Comparison of ENCODE assay signal across 36 mouse cellular contexts in genomic region chr7:127065538-127065937, GRCm38 (mm10). TPM values are rescaled to one million over a fixed set of nuclear protein-coding genes. Genes with fewer than 3 reads are reported as not detected.
A peak's percentile ranks its signal among the peaks of the same experiment; 100 is the strongest.
DNase-seq lines count a peak whose midpoint lies in the region; ATAC-seq and TF ChIP-seq lines count a peak whose summit lies in the region.
"Had no signal": no experiment of that assay in that cellular context is flagged by ENCODE, and none has a peak within 500 bp of the region (broad histone marks: within the 10 kb centered on the region; RNA-seq: fewer than 3 reads in every experiment).

No protein-coding gene starts in this region.

- H3K4me3 ChIP-seq in liver, embryonic 14.5 days (ENCODE audit: insufficient read depth in 1 of 2, low read depth in 2 of 2, low read length in 2 of 2) = no peak overlapping the region
- no peak overlapping the region for H3K4me3 ChIP-seq in liver, embryonic 11.5 days (ENCODE audit: low read depth, low read length)
- H3K4me3 ChIP-seq in G1E (ENCODE audit: low read depth, low read length) = no peak overlapping the region
- H3K4me3 ChIP-seq: embryonic facial prominence, embryonic 10.5 days; embryonic facial prominence, embryonic 15.5 days; heart, adult 2 months; heart, embryonic 12.5 days; layer of hippocampus, adult 2 months; limb, embryonic 13.5 days had no signal

- H3K4me1 ChIP-seq in liver, embryonic 14.5 days (replicated peaks; ENCODE audit: control insufficient read depth in 2 of 2, insufficient read depth in 2 of 2, low read length in 1 of 2) = no peaks in the 10 kb centered on the region
- H3K4me1 ChIP-seq in liver, embryonic 11.5 days (replicated peaks; ENCODE audit: control insufficient read depth, insufficient read depth, low read length) = no peaks in the 10 kb centered on the region
- peaks cover 4% of the 10 kb centered on the region; the same call in 1 of the 2 replicates for H3K4me1 ChIP-seq in G1E (ENCODE audit: insufficient read depth, low read depth, low read length)
- H3K4me1 ChIP-seq: embryonic facial prominence, embryonic 10.5 days; embryonic facial prominence, embryonic 15.5 days; heart, embryonic 12.5 days; limb, embryonic 13.5 days had no signal

- no peak for TF ChIP-seq EP300 in liver, embryonic 14.5 days (IDR thresholded peaks at IDR 0.05; ENCODE audit: low read depth)

- no peak overlapping the region for H3K9ac ChIP-seq in liver, embryonic 14.5 days (replicated peaks)
- no peak overlapping the region for H3K9ac ChIP-seq in liver, embryonic 11.5 days (ENCODE audit: low read depth, low read length)
- H3K9ac ChIP-seq: embryonic facial prominence, embryonic 15.5 days; heart, embryonic 12.5 days; hindbrain, embryonic 14.5 days; limb, embryonic 13.5 days had no signal

- H3K36me3 ChIP-seq in liver, embryonic 14.5 days (replicated peaks; ENCODE audit: control insufficient read depth, insufficient read depth, low read depth) = no peaks in the 10 kb centered on the region
- no peaks in the 10 kb centered on the region for H3K36me3 ChIP-seq in liver, embryonic 11.5 days (ENCODE audit: control insufficient read depth, insufficient read depth, low read length)
- no peaks in the 10 kb centered on the region for H3K36me3 ChIP-seq in G1E (replicated peaks)
- H3K36me3 ChIP-seq: embryonic facial prominence, embryonic 10.5 days; embryonic facial prominence, embryonic 15.5 days; heart, embryonic 12.5 days; limb, embryonic 13.5 days had no signal

- peak; percentile 54 for TF ChIP-seq CTCF in liver, embryonic 14.5 days (IDR thresholded peaks at IDR 0.05; ENCODE audit: low read depth)
- 0 out of 2 replicates have a peak, but pooled peaks have one; percentile 5 for TF ChIP-seq CTCF in G1E (IDR thresholded peaks at IDR 0.05; ENCODE audit: low read depth, low read length)

- no peaks in the 10 kb centered on the region for H3K27me3 ChIP-seq in liver, embryonic 14.5 days (ENCODE audit: control insufficient read depth, insufficient read depth, low read length)
- no peaks in the 10 kb centered on the region for H3K27me3 ChIP-seq in liver, embryonic 11.5 days (replicated peaks; ENCODE audit: control insufficient read depth, insufficient read depth, low read length)
- peaks cover 37% of the 10 kb centered on the region for H3K27me3 ChIP-seq in G1E (ENCODE audit: insufficient read depth, low read length)
- H3K27me3 ChIP-seq: embryonic facial prominence, embryonic 15.5 days; heart, embryonic 12.5 days; limb, embryonic 13.5 days had no signal

- H3K27ac ChIP-seq in liver, embryonic 14.5 days = no peak overlapping the region
- H3K27ac ChIP-seq in liver, embryonic 11.5 days (ENCODE audit: low read depth, low read length) = no peak overlapping the region
- H3K27ac ChIP-seq: embryonic facial prominence, embryonic 10.5 days; embryonic facial prominence, embryonic 15.5 days; heart, adult 2 months; hindbrain, embryonic 14.5 days; layer of hippocampus, adult 2 months; limb, embryonic 13.5 days had no signal

- WGBS in liver, embryonic 14.5 days (ENCODE audit: insufficient replicate concordance) = 59% methylated on average over 6 of the region's 6 CpGs
- 76% methylated on average over 6 of the region's 6 CpGs for WGBS in liver, embryonic 11.5 days

- no peaks in the 10 kb centered on the region for H3K9me3 ChIP-seq in liver, embryonic 14.5 days (ENCODE audit: control insufficient read depth, low read length)
- no peaks in the 10 kb centered on the region for H3K9me3 ChIP-seq in liver, embryonic 11.5 days (ENCODE audit: control insufficient read depth, low read length)
- 0 out of 2 replicates have a peak, but pooled peaks cover 2% of the 10 kb centered on the region for H3K9me3 ChIP-seq in G1E (replicated peaks)
- H3K9me3 ChIP-seq: embryonic facial prominence, embryonic 10.5 days; embryonic facial prominence, embryonic 15.5 days; heart, embryonic 12.5 days; limb, embryonic 13.5 days had no signal

- no peak for ATAC-seq in liver, embryonic 14.5 days (ENCODE audit: insufficient read depth)
- ATAC-seq in liver, embryonic 11.5 days (replicated peaks; ENCODE audit: low FRiP score) = no peak
- ATAC-seq in G1E (ENCODE audit: extremely low read depth, insufficient number of reproducible peaks, low FRiP score, poor library complexity, severe bottlenecking) = no peak
- peak; percentile 62 for ATAC-seq in granulocyte monocyte progenitor cell, adult 5-6 weeks (replicated peaks; ENCODE audit: poor library complexity, severe bottlenecking)
- no peak for ATAC-seq in erythroblast, adult 5-6 weeks (replicated peaks; ENCODE audit: low FRiP score, poor library complexity, severe bottlenecking)
- ATAC-seq: forebrain, embryonic 14.5 days; midbrain, embryonic 16.5 days had no signal

- no peak for DNase-seq in liver, embryonic 14.5 days (ENCODE audit: low read depth in 3 of 3, low spot score in 3 of 3)
- DNase-seq in liver, embryonic 11.5 days (ENCODE audit: low spot score) = no peak
- DNase-seq in A20 (ENCODE audit: low read depth, low spot score) (peak; percentile 43), G1E (ENCODE audit: low spot score) (no peak)
- DNase-seq in gastrocnemius, adult 18-20 months (ENCODE audit: low spot score) = no peak
- no peak for DNase-seq in kidney, adult 9 months
- DNase-seq: adrenal gland, adult 8-10 months; B cell, adult 2 months; cerebellum, adult 11 months; cerebellum, adult 9-11 months; gastrocnemius, postnatal 25 days; heart, adult 2 months; kidney, adult 18-20 months; kidney, postnatal 36 days; lung, postnatal 10 days; right cerebral cortex, adult 18-20 months; spleen, adult 18-20 months; thymus, postnatal 4 days had no signal

- H3K4me2 ChIP-seq in liver, embryonic 14.5 days (ENCODE audit: low read depth) = no peak overlapping the region
- no peak overlapping the region for H3K4me2 ChIP-seq in liver, embryonic 11.5 days
- H3K4me2 ChIP-seq: embryonic facial prominence, embryonic 15.5 days; heart, embryonic 12.5 days; hindbrain, embryonic 14.5 days; limb, embryonic 13.5 days; midbrain, embryonic 11.5 days had no signal

RNA-seq across cellular contexts. Expression of gene Zg16, which starts 21.6 kb away (rescaled TPM):
- polyA plus RNA-seq in liver, embryonic 14.5 days (2012; rRNA removed) = 0.08 and 0.11 TPM in 2 replicates
- polyA plus RNA-seq in liver, embryonic 14.5 days (2014; fragmentation: Nextera tagmentation; extraction: Ambion mirVana) = not detected in 2 replicates
- polyA plus RNA-seq in liver, embryonic 11.5 days (2014; fragmentation: Nextera tagmentation; extraction: Ambion mirVana) = not detected in 2 replicates
- 2.9 TPM in 1 of 2 replicates, not detected in the other for total RNA-seq in G1E (2014; fragmentation: Nextera tagmentation)
- total RNA-seq in G1E (2017) = 0.17 TPM in 1 of 2 replicates, not detected in the other
- not detected in 2 replicates for polyA plus RNA-seq in G1E (2012)
- total RNA-seq in granulocyte monocyte progenitor cell, adult 5-6 weeks (2014; fragmentation: Nextera tagmentation) = not detected in 2 replicates
- total RNA-seq in granulocyte monocyte progenitor cell, adult 5-6 weeks (2017) = 1.6 and 2.5 TPM in 2 replicates
- total RNA-seq in erythroblast, adult 5-6 weeks (2015; ENCODE audit: low replicate concordance) = not detected in 2 replicates
- 3.2 and 5.0 TPM in 2 replicates for total RNA-seq in erythroblast, adult 5-6 weeks (2017; ENCODE audit: low replicate concordance)
- not detected for total RNA-seq in gastrocnemius, adult 18-20 months (2021)
- total RNA-seq: adrenal gland, adult 8-10 months; gastrocnemius, postnatal 25 days; heart, adult 2 months; layer of hippocampus, adult 2 months; layer of hippocampus, postnatal 14 days; left cerebral cortex, adult 8-10 months; left cerebral cortex, postnatal 36 days; neutrophil, adult 5-6 weeks had no signal
- polyA plus RNA-seq: embryonic facial prominence, embryonic 10.5 days; embryonic facial prominence, embryonic 15.5 days; forebrain, embryonic 14.5 days; heart, adult 2 months; heart, embryonic 12.5 days; heart, postnatal 0 days; hindbrain, embryonic 14.5 days; kidney, embryonic 16.5 days; limb, embryonic 13.5 days; midbrain, embryonic 11.5 days; midbrain, embryonic 16.5 days; neural tube, embryonic 11.5 days had no signal

RNA-seq across cellular contexts. Expression of gene Kif22, which starts 23.3 kb away (rescaled TPM):
- 43.8 and 60.1 TPM in 2 replicates for polyA plus RNA-seq in liver, embryonic 14.5 days (2012; rRNA removed)
- 101 and 112 TPM in 2 replicates for polyA plus RNA-seq in liver, embryonic 14.5 days (2014; fragmentation: Nextera tagmentation; extraction: Ambion mirVana)
- 152 and 170 TPM in 2 replicates for polyA plus RNA-seq in liver, embryonic 11.5 days (2014; fragmentation: Nextera tagmentation; extraction: Ambion mirVana)
- 71.3 and 74.6 TPM in 2 replicates for total RNA-seq in G1E (2014; fragmentation: Nextera tagmentation)
- 88.0 and 101 TPM in 2 replicates for total RNA-seq in G1E (2017)
- polyA plus RNA-seq in G1E (2012) = 41.8 and 44.2 TPM in 2 replicates
- 26.2 and 29.2 TPM in 2 replicates for total RNA-seq in granulocyte monocyte progenitor cell, adult 5-6 weeks (2014; fragmentation: Nextera tagmentation)
- 65.0 and 67.4 TPM in 2 replicates for total RNA-seq in granulocyte monocyte progenitor cell, adult 5-6 weeks (2017)
- total RNA-seq in erythroblast, adult 5-6 weeks (2015; ENCODE audit: low replicate concordance) = 50.5 and 71.7 TPM in 2 replicates
- 57.3 and 83.1 TPM in 2 replicates for total RNA-seq in erythroblast, adult 5-6 weeks (2017; ENCODE audit: low replicate concordance)
- 1 to 10 TPM; 1.2 to 1.7 TPM for total RNA-seq in gastrocnemius, adult 18-20 months (2021)

RNA-seq across cellular contexts. Expression of gene AI467606, which starts 25.6 kb away (rescaled TPM):
- polyA plus RNA-seq in liver, embryonic 14.5 days (2012; rRNA removed) = 5.3 and 6.4 TPM in 2 replicates
- 7.6 and 8.5 TPM in 2 replicates for polyA plus RNA-seq in liver, embryonic 14.5 days (2014; fragmentation: Nextera tagmentation; extraction: Ambion mirVana)
- polyA plus RNA-seq in liver, embryonic 11.5 days (2014; fragmentation: Nextera tagmentation; extraction: Ambion mirVana) = 12.3 and 13.7 TPM in 2 replicates
- total RNA-seq in G1E (2014; fragmentation: Nextera tagmentation) (39.5 and 42.1 TPM in 2 replicates), G1E (2017) (42.2 and 50.8 TPM in 2 replicates)
- 134 and 143 TPM in 2 replicates for polyA plus RNA-seq in G1E (2012)
- 19.3 and 22.1 TPM in 2 replicates for total RNA-seq in granulocyte monocyte progenitor cell, adult 5-6 weeks (2014; fragmentation: Nextera tagmentation)
- 23.5 and 25.9 TPM in 2 replicates for total RNA-seq in granulocyte monocyte progenitor cell, adult 5-6 weeks (2017)
- total RNA-seq in erythroblast, adult 5-6 weeks (2015; ENCODE audit: low replicate concordance) = 19.8 and 26.8 TPM in 2 replicates
- total RNA-seq in erythroblast, adult 5-6 weeks (2017; ENCODE audit: low replicate concordance) = 17.1 and 19.9 TPM in 2 replicates
- total RNA-seq in gastrocnemius, adult 18-20 months (2021) = under 1 TPM; 0.50 to 0.93 TPM

RNA-seq across cellular contexts. Expression of gene Maz, which starts 38.7 kb away (rescaled TPM):
- polyA plus RNA-seq in liver, embryonic 14.5 days (2012; rRNA removed) = 91.4 and 97.5 TPM in 2 replicates
- 27.3 and 37.4 TPM in 2 replicates for polyA plus RNA-seq in liver, embryonic 14.5 days (2014; fragmentation: Nextera tagmentation; extraction: Ambion mirVana)
- polyA plus RNA-seq in liver, embryonic 11.5 days (2014; fragmentation: Nextera tagmentation; extraction: Ambion mirVana) = 90.8 and 98.8 TPM in 2 replicates
- total RNA-seq in G1E (2014; fragmentation: Nextera tagmentation) (122 and 130 TPM in 2 replicates), G1E (2017) (81.3 and 113 TPM in 2 replicates)
- polyA plus RNA-seq in G1E (2012) = 641 and 824 TPM in 2 replicates
- total RNA-seq in granulocyte monocyte progenitor cell, adult 5-6 weeks (2014; fragmentation: Nextera tagmentation) = 143 and 169 TPM in 2 replicates
- 52.5 and 77.5 TPM in 2 replicates for total RNA-seq in granulocyte monocyte progenitor cell, adult 5-6 weeks (2017)
- 44.9 and 51.3 TPM in 2 replicates for total RNA-seq in erythroblast, adult 5-6 weeks (2015; ENCODE audit: low replicate concordance)
- total RNA-seq in erythroblast, adult 5-6 weeks (2017; ENCODE audit: low replicate concordance) = 25.0 and 49.5 TPM in 2 replicates
- total RNA-seq in gastrocnemius, adult 18-20 months (2021) = 10 to 100 TPM; 64.3 to 66.3 TPM

RNA-seq across cellular contexts. Expression of gene Prrt2, which starts 44.5 kb away (rescaled TPM):
- polyA plus RNA-seq in liver, embryonic 14.5 days (2012; rRNA removed) = 0.08 and 0.55 TPM in 2 replicates
- polyA plus RNA-seq in liver, embryonic 14.5 days (2014; fragmentation: Nextera tagmentation; extraction: Ambion mirVana) = 0.40 and 0.41 TPM in 2 replicates
- 4.5 and 5.4 TPM in 2 replicates for polyA plus RNA-seq in liver, embryonic 11.5 days (2014; fragmentation: Nextera tagmentation; extraction: Ambion mirVana)
- total RNA-seq in G1E (2014; fragmentation: Nextera tagmentation) (6.4 and 13.6 TPM in 2 replicates), G1E (2017) (0.35 TPM in 1 of 2 replicates, not detected in the other)
- polyA plus RNA-seq in G1E (2012) = 1.5 and 2.0 TPM in 2 replicates
- total RNA-seq in granulocyte monocyte progenitor cell, adult 5-6 weeks (2014; fragmentation: Nextera tagmentation) = 1.8 and 6.9 TPM in 2 replicates
- 0.43 and 1.6 TPM in 2 replicates for total RNA-seq in granulocyte monocyte progenitor cell, adult 5-6 weeks (2017)
- total RNA-seq in erythroblast, adult 5-6 weeks (2015; ENCODE audit: low replicate concordance) = not detected in 2 replicates
- total RNA-seq in erythroblast, adult 5-6 weeks (2017; ENCODE audit: low replicate concordance) = 1.5 TPM in 1 of 2 replicates, not detected in the other
- total RNA-seq in gastrocnemius, adult 18-20 months (2021) = under 1 TPM in 1 of 2 experiments, not detected in 1; 0.84 TPM

Comparison
In these comparisons a context has a peak if more than half of its experiments do, and no peak if none do; other contexts are left out.
1. RNA of gene Kif22, which starts 23.3 kb away (total RNA-seq): 71.3 to 101 TPM in G1E, 26.2 to 67.4 TPM in granulocyte monocyte progenitor cell, adult 5-6 weeks and 50.5 to 83.1 TPM in erythroblast, adult 5-6 weeks; 1.2 to 1.7 TPM in gastrocnemius, adult 18-20 months; every median in the first group is over 10 times any median in the second.
2. RNA of gene AI467606, which starts 25.6 kb away (total RNA-seq): 39.5 to 50.8 TPM in G1E, 19.3 to 25.9 TPM in granulocyte monocyte progenitor cell, adult 5-6 weeks and 17.1 to 26.8 TPM in erythroblast, adult 5-6 weeks; 0.50 to 0.93 TPM in gastrocnemius, adult 18-20 months; every median in the first group is over 4 times any median in the second.